Mouse (Mus musculus): ENCODE measurements at regions not wholly inside any gene's neighbourhood (a gene's known extent, or its start where the extent isn't known, plus 50 kb on each side); places are given as distances from the start of the nearest gene placed in this dataset.

DNA sequence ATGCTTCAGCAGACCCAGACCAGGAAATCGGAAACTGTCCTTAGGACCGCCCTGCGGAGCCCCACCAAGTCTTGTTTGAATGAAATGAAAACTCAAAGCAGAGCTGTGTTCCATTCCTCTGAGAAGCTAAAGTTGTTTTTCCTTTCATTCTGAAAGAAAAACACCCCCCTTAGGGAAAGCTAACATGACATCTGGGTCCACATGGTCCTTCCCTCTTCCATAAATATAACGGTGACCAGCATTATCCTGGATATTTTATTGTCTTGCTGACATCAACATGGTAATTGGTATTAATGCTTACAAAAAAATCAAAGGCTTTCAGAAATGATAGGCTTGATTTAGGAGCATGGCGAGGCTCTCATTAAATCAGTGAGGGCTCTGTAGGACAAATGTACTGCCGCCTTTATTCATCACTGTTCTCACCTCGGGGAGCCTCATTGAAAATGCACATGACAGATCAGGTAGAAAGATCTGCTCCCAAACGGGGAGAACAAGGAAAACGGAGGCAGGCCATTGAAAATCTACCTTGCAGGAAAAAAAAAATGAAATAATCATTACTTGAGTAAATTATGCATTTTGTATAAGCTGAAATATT is 381.0 kb upstream of the Klf12 start:
- H3K4me3 ChIP-seq: no peak overlapping the region
- peak overlapping the region; percentile 27; the same call in 1 of the 2 replicates for H3K4me2 ChIP-seq
- WGBS: 22% methylated on average over 9 of the region's 9 CpGs
- no peak overlapping the region for H3K27ac ChIP-seq (replicated peaks)
- H3K9me3 ChIP-seq: no peaks in the 10 kb centered on the region
- H3K9ac ChIP-seq: no peak overlapping the region
- H3K36me3 ChIP-seq: no peaks in the 10 kb centered on the region
- H3K4me1 ChIP-seq (replicated peaks): peaks cover 14% of the 10 kb centered on the region; the same call in 1 of the 2 replicates
- no peaks in the 10 kb centered on the region for H3K27me3 ChIP-seq
- ATAC-seq (ENCODE audit: low read depth): no peak

DNA sequence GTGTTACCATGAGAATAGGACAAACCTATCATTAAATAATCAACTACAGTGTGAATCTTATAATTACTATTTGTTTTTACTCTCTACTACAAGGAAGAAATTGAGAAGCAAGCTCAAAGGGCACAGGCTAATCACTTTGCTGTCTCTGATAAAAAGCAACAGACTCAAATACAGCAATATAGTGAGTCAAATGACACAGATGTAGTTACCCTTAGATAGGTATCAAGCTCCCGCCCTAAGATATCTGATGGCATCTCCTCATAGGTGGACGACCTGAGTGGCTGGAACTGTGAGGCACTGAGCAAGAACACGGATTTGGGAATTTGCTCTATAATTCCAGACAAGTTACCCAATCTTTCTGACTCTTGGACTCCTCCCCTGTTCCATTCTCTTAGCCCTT is 379.7 kb upstream of the Klf12 start:
- H3K36me3 ChIP-seq: no peaks in the 10 kb centered on the region
- H3K27ac ChIP-seq (replicated peaks): no peak overlapping the region
- ATAC-seq (ENCODE audit: low read depth): no peak
- 81% methylated on average over 3 of the region's 3 CpGs for WGBS
- no peaks in the 10 kb centered on the region for H3K9me3 ChIP-seq
- no peaks in the 10 kb centered on the region for H3K27me3 ChIP-seq
- H3K4me3 ChIP-seq: no peak overlapping the region
- H3K9ac ChIP-seq: no peak overlapping the region
- no peak overlapping the region for H3K4me2 ChIP-seq
- peaks cover 14% of the 10 kb centered on the region; the same call in 1 of the 2 replicates for H3K4me1 ChIP-seq (replicated peaks)

DNA sequence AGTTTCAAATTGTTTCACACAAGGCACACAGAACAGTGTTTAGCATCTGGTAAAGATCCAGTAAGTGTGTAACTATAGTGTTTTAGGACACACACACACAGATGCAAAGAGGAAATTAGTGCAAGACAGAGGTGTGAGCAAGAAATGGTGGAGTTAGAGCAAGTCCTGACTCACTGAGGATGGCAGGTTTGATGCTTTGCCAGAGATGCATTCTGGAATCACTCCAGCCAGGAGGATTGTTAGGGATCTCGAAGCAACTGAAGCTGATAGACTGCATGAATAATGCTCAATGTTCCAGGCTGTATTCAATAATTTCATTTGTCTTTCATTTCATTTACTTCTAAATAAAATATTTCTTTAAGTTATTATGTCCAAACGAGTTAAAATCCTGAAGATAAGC is 357.6 kb upstream of the Klf12 start:
- no peak overlapping the region for H3K4me2 ChIP-seq
- H3K4me3 ChIP-seq: no peak overlapping the region
- H3K27me3 ChIP-seq: no peaks in the 10 kb centered on the region
- no peaks in the 10 kb centered on the region for H3K4me1 ChIP-seq (replicated peaks)
- H3K36me3 ChIP-seq: no peaks in the 10 kb centered on the region
- WGBS: 78% methylated on average over 2 of the region's 2 CpGs
- no peaks in the 10 kb centered on the region for H3K9me3 ChIP-seq
- H3K27ac ChIP-seq (replicated peaks): no peak overlapping the region
- no peak for ATAC-seq (ENCODE audit: low read depth)
- H3K9ac ChIP-seq: no peak overlapping the region

DNA sequence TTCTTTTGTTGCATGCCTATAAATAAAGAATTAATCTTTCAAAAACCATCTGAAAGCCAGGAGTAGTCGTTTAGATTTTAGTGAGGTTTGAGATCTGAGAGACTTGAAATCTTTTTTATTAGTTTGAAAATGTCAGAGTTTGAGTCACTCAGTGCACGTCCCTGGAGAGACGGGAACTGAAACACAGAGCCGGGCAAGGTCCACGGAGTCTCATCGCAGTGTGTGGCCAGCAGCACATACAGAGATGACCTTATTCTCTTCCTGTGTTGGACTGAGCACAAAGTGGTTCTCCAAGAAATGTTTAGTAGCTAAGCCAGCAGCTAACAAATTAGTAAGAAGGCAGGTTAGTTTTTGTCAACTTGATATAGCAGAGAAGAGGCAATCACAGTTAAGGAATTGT is 350.0 kb upstream of the Klf12 start:
- Histone ChIP-seq H3K27me3 (no peaks in the 10 kb centered on the region), H3K9ac (no peak overlapping the region), H3K36me3 (no peaks in the 10 kb centered on the region), H3K4me1 (replicated peaks) (no peaks in the 10 kb centered on the region), H3K27ac (replicated peaks) (no peak overlapping the region), H3K4me3 (no peak overlapping the region), H3K4me2 (no peak overlapping the region), H3K9me3 (no peaks in the 10 kb centered on the region)
- ATAC-seq (ENCODE audit: low read depth): no peak
- WGBS: 70% methylated on average over 6 of the region's 6 CpGs

DNA sequence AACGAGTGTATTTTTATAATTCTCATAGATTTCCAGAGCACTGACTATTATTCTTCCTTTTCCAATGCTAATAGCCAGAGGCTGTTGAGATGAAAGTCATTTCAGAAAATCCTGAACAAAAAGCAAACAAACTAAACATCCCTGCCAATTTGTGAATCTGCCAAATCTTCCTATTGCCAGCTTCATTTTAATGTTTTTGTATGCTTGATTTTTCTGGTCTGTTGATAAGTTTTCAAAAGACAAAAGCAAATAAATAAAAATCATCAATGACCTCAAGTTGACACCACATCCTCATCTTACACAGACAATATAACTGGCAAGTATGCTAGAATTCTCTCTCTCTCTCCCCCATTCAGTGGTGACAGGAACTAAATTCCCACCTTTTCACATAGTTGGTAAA is 347.2 kb upstream of the Klf12 start:
- H3K4me3 ChIP-seq: no peak overlapping the region
- H3K27ac ChIP-seq (replicated peaks): no peak overlapping the region
- H3K4me2 ChIP-seq: no peak overlapping the region
- H3K27me3 ChIP-seq: no peaks in the 10 kb centered on the region
- no peaks in the 10 kb centered on the region for H3K36me3 ChIP-seq
- ATAC-seq (ENCODE audit: low read depth): no peak
- H3K4me1 ChIP-seq (replicated peaks): no peaks in the 10 kb centered on the region
- WGBS: 66% methylated on average over 1 of the region's 1 CpGs
- H3K9ac ChIP-seq: no peak overlapping the region
- no peaks in the 10 kb centered on the region for H3K9me3 ChIP-seq

DNA sequence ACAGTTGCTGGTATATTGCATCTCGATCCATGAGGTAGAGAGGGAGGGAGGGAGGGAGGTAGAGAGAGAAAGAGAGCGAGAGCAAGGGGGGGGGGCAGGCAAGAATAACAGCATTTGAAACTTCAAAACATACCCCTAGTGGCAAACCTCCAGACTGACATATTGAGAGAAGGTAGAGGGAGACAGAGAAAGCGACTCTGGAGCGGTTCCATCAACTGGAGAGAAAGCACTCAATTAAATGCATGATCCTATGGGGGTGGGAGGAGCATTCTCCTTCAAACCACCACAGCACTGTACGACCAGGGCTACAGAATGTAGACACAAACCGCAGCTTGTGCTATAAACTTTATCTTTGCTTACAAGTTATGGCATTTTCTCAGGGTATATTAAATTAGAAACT is 345.7 kb upstream of the Klf12 start:
- Histone ChIP-seq H3K4me3 (no peak overlapping the region), H3K27ac (replicated peaks) (no peak overlapping the region), H3K9ac (no peak overlapping the region), H3K9me3 (no peaks in the 10 kb centered on the region), H3K36me3 (no peaks in the 10 kb centered on the region), H3K4me1 (replicated peaks) (no peaks in the 10 kb centered on the region), H3K27me3 (no peaks in the 10 kb centered on the region), H3K4me2 (no peak overlapping the region)
- 73% methylated on average over 6 of the region's 6 CpGs for WGBS
- ATAC-seq (ENCODE audit: low read depth): no peak

DNA sequence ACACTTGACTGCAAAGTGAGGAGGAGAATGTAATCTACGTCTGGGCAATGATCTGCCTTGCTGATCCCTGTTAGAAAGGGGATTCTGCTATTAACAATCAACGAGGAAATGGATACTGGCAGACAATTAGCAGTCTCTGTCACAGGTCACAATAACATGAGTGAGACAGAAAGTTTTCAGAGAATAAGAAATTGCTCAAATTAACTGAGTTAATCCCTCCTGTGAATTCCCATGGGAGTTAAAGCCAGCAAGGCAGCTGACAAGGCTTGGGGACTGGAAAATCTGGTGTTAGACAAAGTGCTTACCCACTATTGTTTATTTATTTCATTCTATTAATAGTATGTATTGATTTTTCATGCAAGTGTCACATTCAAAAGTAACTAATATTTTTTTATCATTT is 343.0 kb upstream of the Klf12 start:
- Histone ChIP-seq H3K4me3 (no peak overlapping the region), H3K4me1 (replicated peaks) (no peaks in the 10 kb centered on the region), H3K36me3 (no peaks in the 10 kb centered on the region), H3K27me3 (no peaks in the 10 kb centered on the region), H3K4me2 (no peak overlapping the region), H3K9me3 (no peaks in the 10 kb centered on the region), H3K27ac (replicated peaks) (no peak overlapping the region), H3K9ac (no peak overlapping the region)
- no peak for ATAC-seq (ENCODE audit: low read depth)
- WGBS: 32% methylated on average over 2 of the region's 2 CpGs

DNA sequence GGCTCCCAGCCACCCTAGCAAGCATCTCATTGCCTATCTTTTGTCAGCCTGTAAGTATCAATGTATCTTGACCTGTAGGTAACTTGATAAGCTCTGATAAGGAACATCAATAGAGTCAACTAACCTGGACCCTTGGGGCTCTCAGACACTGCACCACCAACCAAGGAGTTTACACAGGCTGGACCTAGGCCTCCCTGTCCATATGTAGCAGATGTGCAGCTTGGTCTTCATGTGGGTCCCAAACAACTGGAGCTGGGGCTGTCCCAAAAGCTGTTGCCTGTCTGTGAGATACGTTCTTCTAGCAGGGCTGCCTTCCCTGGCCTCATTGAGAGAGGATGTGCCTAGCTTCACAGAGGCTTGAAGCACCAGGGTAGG is 335.2 kb upstream of the Klf12 start:
- H3K9ac ChIP-seq: no peak overlapping the region
- no peak; the same call in 1 of the 2 replicates for ATAC-seq (ENCODE audit: low read depth)
- H3K9me3 ChIP-seq: no peaks in the 10 kb centered on the region
- H3K27me3 ChIP-seq: no peaks in the 10 kb centered on the region
- H3K4me2 ChIP-seq: no peak overlapping the region
- no peak overlapping the region for H3K4me3 ChIP-seq
- peaks cover 17% of the 10 kb centered on the region for H3K4me1 ChIP-seq (replicated peaks)
- WGBS: 47% methylated on average over 1 of the region's 1 CpGs
- H3K27ac ChIP-seq (replicated peaks): peak overlapping the region; percentile 55; the same call in 1 of the 2 replicates
- H3K36me3 ChIP-seq: no peaks in the 10 kb centered on the region

DNA sequence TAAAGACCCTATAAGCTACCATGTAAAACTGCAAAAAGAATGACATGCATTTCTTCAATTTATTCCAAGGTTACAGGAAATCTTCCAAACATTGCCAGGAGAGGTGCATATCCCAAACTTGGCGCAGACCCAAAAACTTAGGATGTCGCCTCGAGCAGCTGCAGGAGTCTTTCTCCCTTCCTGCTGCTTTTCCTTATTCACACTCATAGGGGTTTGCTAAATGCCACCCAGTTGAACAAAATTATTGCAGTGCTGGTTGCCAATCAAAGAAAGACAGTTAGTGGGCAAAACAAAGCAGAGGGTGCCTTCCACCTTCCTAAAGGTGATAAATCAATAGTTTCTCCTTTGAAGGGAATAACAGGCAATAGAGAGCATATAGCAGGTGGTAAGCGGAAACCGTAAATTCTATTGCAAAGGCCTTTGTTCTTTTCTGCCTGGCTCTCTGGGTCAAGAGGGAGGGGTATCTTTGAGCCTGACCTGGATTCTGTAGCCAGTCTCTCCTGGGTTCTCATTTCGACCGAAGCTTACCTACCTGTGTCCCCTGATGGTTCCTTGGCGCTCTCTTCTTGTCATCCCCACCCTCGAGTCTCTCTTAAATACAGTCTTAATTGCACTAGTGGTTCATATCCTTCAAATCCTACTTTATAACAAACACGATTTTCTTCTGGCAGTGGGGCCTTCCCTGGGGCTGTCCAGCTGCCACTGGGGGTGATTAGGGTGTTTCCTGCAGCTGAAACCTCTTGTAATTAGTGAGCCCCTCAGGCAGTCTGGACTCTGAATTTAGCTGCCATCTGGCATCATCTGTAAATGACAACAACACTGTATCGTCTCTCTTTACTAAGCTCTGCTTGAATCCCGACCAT is 334.5 kb upstream of the Klf12 start:
- Histone ChIP-seq H3K27me3 (no peaks in the 10 kb centered on the region), H3K4me1 (replicated peaks) (peaks cover 17% of the 10 kb centered on the region), H3K9ac (no peak overlapping the region), H3K9me3 (no peaks in the 10 kb centered on the region), H3K36me3 (no peaks in the 10 kb centered on the region), H3K27ac (replicated peaks) (peak overlapping the region; percentile 55), H3K4me3 (no peak overlapping the region), H3K4me2 (no peak overlapping the region)
- peak; percentile 78 for ATAC-seq (ENCODE audit: low read depth)
- 22% methylated on average over 12 of the region's 12 CpGs for WGBS

DNA sequence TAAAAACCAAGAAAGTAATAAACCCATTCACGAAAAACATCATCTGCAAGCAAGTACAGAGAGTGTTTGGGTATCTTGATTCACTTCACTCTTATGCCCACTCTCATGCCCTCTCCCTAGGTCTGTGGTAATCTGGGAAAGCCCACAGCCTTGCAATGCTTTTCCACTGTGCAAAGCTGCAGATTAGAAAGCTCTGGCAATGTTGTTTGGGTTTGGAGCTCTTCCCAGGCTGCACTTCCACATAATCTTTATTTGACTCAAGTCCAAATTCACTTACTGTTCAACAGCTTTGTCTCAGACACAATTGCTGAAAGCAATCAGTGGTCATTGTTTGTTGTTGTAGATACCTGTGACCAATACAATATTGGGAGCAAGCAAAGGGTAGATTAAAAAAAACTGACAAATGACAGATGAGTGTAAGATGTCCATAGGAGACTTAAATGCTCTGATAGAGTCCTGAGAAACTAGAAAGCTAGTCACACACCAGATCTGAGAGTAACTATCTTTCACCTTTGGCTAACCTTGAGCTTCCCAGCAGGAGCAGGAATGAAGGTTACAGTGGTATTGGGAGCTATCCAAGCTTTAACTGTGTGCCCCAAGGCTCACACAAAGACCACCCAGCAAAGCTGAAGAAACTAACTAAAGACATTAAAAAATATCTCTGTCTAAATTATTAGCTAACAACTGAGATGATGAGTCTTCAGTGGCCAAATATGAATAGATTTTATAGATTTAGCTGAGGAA is 325.7 kb upstream of the Klf12 start:
- WGBS: 90% methylated on average over 1 of the region's 1 CpGs
- H3K4me3 ChIP-seq: no peak overlapping the region
- no peaks in the 10 kb centered on the region for H3K9me3 ChIP-seq
- H3K9ac ChIP-seq: no peak overlapping the region
- H3K27me3 ChIP-seq: no peaks in the 10 kb centered on the region
- no peaks in the 10 kb centered on the region for H3K4me1 ChIP-seq (replicated peaks)
- no peak overlapping the region for H3K4me2 ChIP-seq
- no peak for ATAC-seq (ENCODE audit: low read depth)
- H3K36me3 ChIP-seq: no peaks in the 10 kb centered on the region
- no peak overlapping the region for H3K27ac ChIP-seq (replicated peaks)

DNA sequence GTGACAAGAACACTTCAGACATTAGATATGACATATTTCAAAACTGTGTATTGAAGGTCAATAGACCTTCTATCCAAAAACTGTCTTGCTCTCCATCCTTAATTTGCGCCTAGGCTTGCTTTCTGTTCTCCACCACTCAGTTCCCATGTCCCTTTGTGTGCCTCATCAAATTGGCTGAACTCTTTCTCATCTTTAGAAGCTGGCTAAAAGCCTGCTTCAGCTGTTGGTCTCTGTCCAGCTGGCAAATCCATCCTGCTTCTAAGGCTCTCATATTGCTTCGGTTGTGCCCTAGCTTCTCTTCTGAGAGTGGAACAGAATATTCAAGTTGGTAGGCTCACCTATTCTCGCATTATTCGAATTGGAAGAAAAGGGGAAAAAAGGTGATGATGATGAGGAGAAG is 322.6 kb upstream of the Klf12 start:
- H3K4me1 ChIP-seq (replicated peaks): no peaks in the 10 kb centered on the region
- no peak overlapping the region for H3K4me2 ChIP-seq
- WGBS: 88% methylated on average over 4 of the region's 4 CpGs
- no peak overlapping the region for H3K27ac ChIP-seq (replicated peaks)
- ATAC-seq (ENCODE audit: low read depth): no peak
- no peaks in the 10 kb centered on the region for H3K27me3 ChIP-seq
- no peaks in the 10 kb centered on the region for H3K36me3 ChIP-seq
- H3K9me3 ChIP-seq: no peaks in the 10 kb centered on the region
- no peak overlapping the region for H3K4me3 ChIP-seq
- no peak overlapping the region for H3K9ac ChIP-seq

DNA sequence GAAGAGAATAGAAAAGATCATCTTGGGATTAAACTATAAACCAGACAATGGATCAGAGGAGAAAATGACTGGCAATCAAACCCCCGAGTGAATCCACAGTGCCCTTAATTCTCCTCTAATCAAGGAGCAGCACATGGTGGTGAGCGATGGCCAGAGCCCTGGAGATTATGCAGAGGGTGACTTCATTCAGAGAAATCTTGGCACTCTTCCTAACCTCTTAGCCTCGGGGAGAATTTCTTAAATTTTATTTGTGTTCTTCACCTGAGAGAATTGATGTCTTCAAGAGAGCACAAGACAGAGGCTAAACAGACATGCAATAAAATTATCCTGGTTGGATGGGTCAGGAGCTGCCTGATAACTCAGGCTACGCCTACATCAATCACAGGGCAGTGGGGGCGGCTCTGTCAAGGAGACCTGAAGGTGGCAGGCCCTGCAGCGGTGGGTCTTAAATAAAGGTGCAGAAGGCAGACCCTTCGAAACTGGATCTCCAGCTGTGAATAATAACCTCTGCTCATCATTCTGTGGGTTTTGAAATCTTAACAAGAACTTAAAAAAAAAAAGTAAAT is 316.5 kb upstream of the Klf12 start:
- Histone ChIP-seq H3K27me3 (no peaks in the 10 kb centered on the region), H3K9me3 (no peaks in the 10 kb centered on the region), H3K4me2 (no peak overlapping the region), H3K4me3 (no peak overlapping the region), H3K4me1 (replicated peaks) (peaks cover 9% of the 10 kb centered on the region), H3K36me3 (no peaks in the 10 kb centered on the region), H3K27ac (replicated peaks) (peak overlapping the region; percentile 59; the same call in 1 of the 2 replicates), H3K9ac (no peak overlapping the region)
- WGBS: 39% methylated on average over 7 of the region's 7 CpGs
- ATAC-seq (ENCODE audit: low read depth): peak; percentile 67; the same call in 1 of the 2 replicates
